Mouse (Mus musculus): ENCODE data around the gene Fbxo30.
"Not testable (repeated sequence)": the region's sequence is repeated elsewhere in the genome, so short reads cannot be mapped to it uniquely, and the experiment has no call there.

Fbxo30 gene

GRCm38 (mm10) chr10:11280578-11281463, at the start of gene Fbxo30:
TSS of gene Fbxo30 (plus strand) at chr10:11281330.
- DNase-seq (ENCODE audit: low read depth, low spot score) = peak; percentile 95

- no peak for DNase-seq (ENCODE audit: low read depth, low spot score)
Observed at GRCm38 (mm10) chr10:11233208-11233607, 47.9 kb upstream of the Fbxo30 start.

GRCm38 (mm10) chr10:11242988-11243387, 38.1 kb upstream of the Fbxo30 start:
- not testable (repeated sequence) for DNase-seq (ENCODE audit: low read depth, low spot score)

- DNase-seq (ENCODE audit: low read depth, low spot score) = no peak
Observed at GRCm38 (mm10) chr10:11248210-11248609, 32.9 kb upstream of the Fbxo30 start.

GRCm38 (mm10) chr10:11250247-11250997, 30.7 kb upstream of the Fbxo30 start:
- DNase-seq (ENCODE audit: low read depth, low spot score) = no peak

- DNase-seq (ENCODE audit: low read depth, low spot score) = not testable (repeated sequence)
Observed at GRCm38 (mm10) chr10:11253581-11253980, 27.5 kb upstream of the Fbxo30 start.

GRCm38 (mm10) chr10:11260119-11260518, 21.0 kb upstream of the Fbxo30 start:
- no peak for DNase-seq (ENCODE audit: low read depth, low spot score)

- DNase-seq (ENCODE audit: low read depth, low spot score) = not testable (repeated sequence)
Observed at GRCm38 (mm10) chr10:11262292-11262691, 18.8 kb upstream of the Fbxo30 start.

- not testable (repeated sequence) for DNase-seq (ENCODE audit: low read depth, low spot score)
Observed at GRCm38 (mm10) chr10:11263795-11264194, 17.3 kb upstream of the Fbxo30 start.

GRCm38 (mm10) chr10:11269165-11269564, 12.0 kb upstream of the Fbxo30 start:
- DNase-seq (ENCODE audit: low read depth, low spot score) = no peak

- DNase-seq (ENCODE audit: low read depth, low spot score) = peak; percentile 77
Observed at GRCm38 (mm10) chr10:11274431-11274830, 6.7 kb upstream of the Fbxo30 start.

GRCm38 (mm10) chr10:11280235-11280577, 924 bp upstream of the Fbxo30 start:
- no peak for DNase-seq (ENCODE audit: low read depth, low spot score)

- no peak for DNase-seq (ENCODE audit: low read depth, low spot score)
Observed at GRCm38 (mm10) chr10:11281498-11282305, 572 bp downstream of the Fbxo30 start.

GRCm38 (mm10) chr10:11282306-11282631, 1.1 kb downstream of the Fbxo30 start:
- DNase-seq (ENCODE audit: low read depth, low spot score) = no peak

- DNase-seq (ENCODE audit: low read depth, low spot score) = no peak
Observed at GRCm38 (mm10) chr10:11298418-11298817, 17.3 kb downstream of the Fbxo30 start.

GRCm38 (mm10) chr10:11305365-11306053, 24.4 kb downstream of the Fbxo30 start:
- no peak for DNase-seq (ENCODE audit: low read depth, low spot score)

GRCm38 (mm10) chr10:11306054-11306367, 24.9 kb downstream of the Fbxo30 start:
- peak; percentile 69 for DNase-seq (ENCODE audit: low read depth, low spot score)

GRCm38 (mm10) chr10:11309866-11310265, 28.7 kb downstream of the Fbxo30 start:
- DNase-seq (ENCODE audit: low read depth, low spot score) = no peak

- DNase-seq (ENCODE audit: low read depth, low spot score) = no peak
Observed at GRCm38 (mm10) chr10:11310481-11310880, 29.4 kb downstream of the Fbxo30 start.

GRCm38 (mm10) chr10:11317856-11318454, 36.8 kb downstream of the Fbxo30 start:
- DNase-seq (ENCODE audit: low read depth, low spot score) = not testable (repeated sequence)

GRCm38 (mm10) chr10:11319446-11319970, 38.4 kb downstream of the Fbxo30 start:
- DNase-seq (ENCODE audit: low read depth, low spot score) = no peak
